Mouse (Mus musculus) liver, embryonic 11.5 days (tissue): ENCODE data around the gene Phf13. TPM values are rescaled to one million over a fixed set of nuclear protein-coding genes. Genes with fewer than 3 reads are reported as not detected.

Source experiments
- ATAC-seq: fragments of 200-750 bp; cut with Nextera tagmentation; replicated peaks from 2 replicates; pipeline ENCODE4 v1.8.0; 2017; ENCODE audit warnings: moderate number of reproducible peaks, mild to moderate bottlenecking, moderate TSS enrichment, moderate library complexity; ENCODE audit not compliant: low FRiP score
- DNase-seq: peaks from one replicate; pipeline ENCODE4 v3.0.0-alpha.2; 2017; ENCODE audit warnings: low spot score
- H3K27ac ChIP-seq: fragments of 300-500 bp; sonication (generic); 2 replicates; pipeline ENCODE4 v1.5.1; 2014; ENCODE audit warnings: mild to moderate bottlenecking, low read depth, low read length, control low read depth
- H3K27me3 ChIP-seq: fragments of 300-500 bp; sonication (generic); replicated peaks from 2 replicates; pipeline ENCODE4 v1.6.1; 2014; ENCODE audit warnings: low read length, mixed read lengths; ENCODE audit not compliant: control insufficient read depth, insufficient read depth
- H3K36me3 ChIP-seq: fragments of 300-500 bp; sonication (generic); 2 replicates; pipeline ENCODE4 v1.6.1; 2014; ENCODE audit warnings: mild to moderate bottlenecking, low read length, moderate library complexity, mixed read lengths; ENCODE audit not compliant: control insufficient read depth, insufficient read depth
- H3K4me1 ChIP-seq: fragments of 300-500 bp; sonication (generic); replicated peaks from 2 replicates; pipeline ENCODE4 v1.6.1; 2014; ENCODE audit warnings: low read length, mixed read lengths; ENCODE audit not compliant: control insufficient read depth, insufficient read depth
- H3K4me2 ChIP-seq: fragments of 300-500 bp; sonication (generic); 2 replicates; pipeline ENCODE4 v1.6.1; 2014; ENCODE audit warnings: mild to moderate bottlenecking, control low read depth, moderate library complexity
- H3K4me3 ChIP-seq: fragments of 300-500 bp; sonication (generic); 2 replicates; pipeline ENCODE4 v1.5.1; 2014; ENCODE audit warnings: low read depth, low read length, control low read depth
- H3K9ac ChIP-seq: fragments of 300-500 bp; sonication (generic); 2 replicates; pipeline ENCODE4 v1.6.1; 2014; ENCODE audit warnings: low read depth, low read length, control low read depth
- H3K9me3 ChIP-seq: fragments of 300-500 bp; sonication (generic); 2 replicates; pipeline ENCODE4 v1.6.1; 2016; ENCODE audit warnings: low read length, inconsistent platforms, mixed read lengths; ENCODE audit not compliant: control insufficient read depth
- WGBS: fragments of 180-500 bp; shearing (Covaris S2); extraction: QIAGEN DNeasy Blood & Tissue Kit; methylation state at CpG from one replicate; pipeline ENCODE4 v1.1.7; 2014; 5-methylcytosine and 5-hydroxymethylcytosine counted together
- polyA plus RNA-seq: library from polyadenylated mRNA; unstranded; fragments of >200 nt; fragmentation: Nextera tagmentation; extraction: Ambion mirVana; gene quantifications from 2 replicates; pipeline ENCODE4 v1.2.1, GENCODE M21; 2014

Phf13 gene
- polyA plus RNA-seq, 1 experiment from 2014 or later: 15.5 TPM

DNA sequence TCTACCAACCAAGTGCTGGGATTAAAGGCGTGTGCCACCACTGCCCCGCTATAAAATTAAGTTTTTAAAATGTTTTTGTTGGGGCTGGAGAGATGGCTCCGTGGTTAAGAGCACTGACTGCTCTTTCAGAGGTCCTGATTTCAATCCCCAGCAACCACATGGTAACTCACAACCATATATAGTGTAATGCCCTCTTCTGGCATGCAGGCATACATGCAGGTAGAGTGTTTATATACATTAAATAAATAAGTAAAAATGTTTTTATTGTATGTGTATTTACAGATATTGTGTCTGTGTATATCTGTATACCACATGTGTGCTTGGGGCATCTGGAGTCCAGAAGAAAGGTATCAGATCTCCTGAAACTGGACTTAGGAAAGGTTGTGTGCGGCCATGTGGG, 5.3 kb upstream of the Phf13 start:
- DNase-seq (no peak), ATAC-seq (no peak)
- WGBS: 65% methylated on average over 4 of the region's 4 CpGs
- peaks cover 7% of the 10 kb centered on the region; the same call in 1 of the 2 replicates for H3K4me1 ChIP-seq
- no peaks in the 10 kb centered on the region for H3K27me3 ChIP-seq
- no peak overlapping the region for H3K27ac ChIP-seq
- no peaks in the 10 kb centered on the region for H3K9me3 ChIP-seq
- H3K4me3 ChIP-seq: no peak overlapping the region
- H3K36me3 ChIP-seq: no peaks in the 10 kb centered on the region
- no peak overlapping the region for H3K9ac ChIP-seq
- H3K4me2 ChIP-seq: no peak overlapping the region

DNA sequence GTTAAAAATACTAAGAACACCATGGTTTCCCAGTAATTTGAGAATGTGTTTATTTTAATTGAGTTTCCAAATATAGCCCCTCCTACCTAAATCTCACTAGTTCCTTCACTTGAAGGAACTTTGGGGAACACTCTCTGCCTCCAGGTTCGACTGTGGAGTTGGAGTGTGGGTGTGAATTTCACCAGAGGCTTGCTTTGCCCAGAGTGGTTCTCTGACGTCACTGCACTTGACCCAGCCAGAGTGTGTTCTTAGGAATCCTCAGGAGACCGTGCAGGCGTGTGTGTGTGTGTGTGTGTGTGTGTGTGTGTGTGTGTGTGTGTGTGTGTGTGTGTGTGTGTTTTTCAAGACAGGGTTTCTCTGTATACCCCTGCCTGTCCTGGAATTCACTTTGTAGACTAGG, 4.8 kb upstream of the Phf13 start:
- ATAC-seq: no peak
- 60% methylated on average over 4 of the region's 4 CpGs for WGBS
- Histone ChIP-seq H3K9ac (no peak overlapping the region), H3K9me3 (no peaks in the 10 kb centered on the region), H3K4me2 (no peak overlapping the region), H3K36me3 (no peaks in the 10 kb centered on the region), H3K27me3 (no peaks in the 10 kb centered on the region), H3K27ac (no peak overlapping the region), H3K4me1 (peaks cover 7% of the 10 kb centered on the region; the same call in 1 of the 2 replicates), H3K4me3 (no peak overlapping the region)
- DNase-seq: no peak

DNA sequence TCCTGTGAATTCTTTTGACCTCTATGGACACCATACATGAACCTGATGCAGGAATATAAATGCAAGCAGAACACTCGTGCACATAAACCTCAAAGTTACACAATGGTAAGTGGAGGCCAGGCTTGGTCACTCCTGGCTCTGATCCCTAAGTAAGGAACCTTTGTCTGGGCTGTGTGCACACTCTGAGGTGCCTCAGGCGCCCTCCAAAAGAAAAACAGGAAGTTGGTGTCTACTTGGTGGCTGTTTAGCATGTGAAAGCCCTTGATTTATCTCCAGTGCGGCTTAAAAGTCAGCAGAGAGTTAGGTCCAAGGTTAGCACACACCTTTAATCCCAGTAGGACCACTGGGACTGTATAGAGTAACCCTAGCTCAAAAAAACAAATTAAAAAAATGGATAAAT, 3.4 kb upstream of the Phf13 start:
- no peaks in the 10 kb centered on the region for H3K9me3 ChIP-seq
- no peaks in the 10 kb centered on the region for H3K27me3 ChIP-seq
- ATAC-seq: no peak
- no peak overlapping the region for H3K4me2 ChIP-seq
- H3K36me3 ChIP-seq: no peaks in the 10 kb centered on the region
- no peak overlapping the region for H3K4me3 ChIP-seq
- no peak overlapping the region for H3K27ac ChIP-seq
- WGBS: 32% methylated on average over 3 of the region's 3 CpGs
- H3K9ac ChIP-seq: no peak overlapping the region
- no peak for DNase-seq
- peaks cover 12% of the 10 kb centered on the region for H3K4me1 ChIP-seq

DNA sequence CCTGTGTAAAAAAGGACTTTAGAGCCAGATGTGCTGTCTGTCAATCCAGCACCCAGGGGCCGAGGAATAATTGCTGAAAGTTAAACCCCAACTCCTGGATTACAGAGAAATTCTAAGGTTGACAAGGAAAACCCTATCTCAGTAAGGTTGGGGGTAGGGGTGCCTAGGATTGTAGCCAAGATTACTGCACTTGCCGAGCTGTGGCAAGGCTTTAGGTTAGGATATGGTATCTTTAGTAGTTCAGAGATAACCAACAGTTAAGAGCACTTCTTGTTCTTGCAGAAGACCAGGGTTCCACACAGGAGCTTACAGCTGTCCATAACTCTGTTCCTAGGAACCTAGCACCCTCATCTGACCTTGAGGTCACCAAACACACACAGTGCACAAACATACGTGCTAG, 1.6 kb upstream of the Phf13 start:
- WGBS: 50% methylated on average over 3 of the region's 3 CpGs
- H3K9me3 ChIP-seq: no peaks in the 10 kb centered on the region
- H3K4me3 ChIP-seq: no peak overlapping the region
- ATAC-seq: no peak
- no peaks in the 10 kb centered on the region for H3K27me3 ChIP-seq
- no peaks in the 10 kb centered on the region; the same call in 1 of the 2 replicates for H3K36me3 ChIP-seq
- H3K4me2 ChIP-seq: peak overlapping the region; percentile 97; the same call in 1 of the 2 replicates
- DNase-seq: no peak
- H3K27ac ChIP-seq: no peak overlapping the region
- peaks cover 19% of the 10 kb centered on the region for H3K4me1 ChIP-seq
- no peak overlapping the region for H3K9ac ChIP-seq

DNA sequence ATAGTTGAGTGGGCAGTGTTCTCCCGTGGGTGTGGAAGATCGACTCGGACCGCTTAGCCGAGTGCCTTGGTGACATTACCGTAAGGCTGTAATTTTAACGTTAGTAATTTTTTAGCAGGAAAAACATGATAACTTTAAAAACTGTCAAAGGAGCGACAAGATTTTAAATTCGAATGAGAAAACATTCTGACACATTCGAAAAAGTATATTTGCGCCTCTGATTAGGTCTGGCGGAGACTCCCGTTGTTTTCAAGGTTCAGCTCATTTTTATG, 829 bp upstream of the Phf13 start:
- Histone ChIP-seq H3K36me3 (peaks cover 4% of the 10 kb centered on the region), H3K27ac (peak overlapping the region; percentile 44), H3K27me3 (no peaks in the 10 kb centered on the region), H3K9me3 (no peaks in the 10 kb centered on the region), H3K4me3 (peak overlapping the region; percentile 81), H3K4me2 (peak overlapping the region; percentile 97), H3K9ac (peak overlapping the region; percentile 74), H3K4me1 (peaks cover 19% of the 10 kb centered on the region)
- DNase-seq (no peak), ATAC-seq (no peak)
- WGBS: 4% methylated on average over 13 of the region's 13 CpGs

DNA sequence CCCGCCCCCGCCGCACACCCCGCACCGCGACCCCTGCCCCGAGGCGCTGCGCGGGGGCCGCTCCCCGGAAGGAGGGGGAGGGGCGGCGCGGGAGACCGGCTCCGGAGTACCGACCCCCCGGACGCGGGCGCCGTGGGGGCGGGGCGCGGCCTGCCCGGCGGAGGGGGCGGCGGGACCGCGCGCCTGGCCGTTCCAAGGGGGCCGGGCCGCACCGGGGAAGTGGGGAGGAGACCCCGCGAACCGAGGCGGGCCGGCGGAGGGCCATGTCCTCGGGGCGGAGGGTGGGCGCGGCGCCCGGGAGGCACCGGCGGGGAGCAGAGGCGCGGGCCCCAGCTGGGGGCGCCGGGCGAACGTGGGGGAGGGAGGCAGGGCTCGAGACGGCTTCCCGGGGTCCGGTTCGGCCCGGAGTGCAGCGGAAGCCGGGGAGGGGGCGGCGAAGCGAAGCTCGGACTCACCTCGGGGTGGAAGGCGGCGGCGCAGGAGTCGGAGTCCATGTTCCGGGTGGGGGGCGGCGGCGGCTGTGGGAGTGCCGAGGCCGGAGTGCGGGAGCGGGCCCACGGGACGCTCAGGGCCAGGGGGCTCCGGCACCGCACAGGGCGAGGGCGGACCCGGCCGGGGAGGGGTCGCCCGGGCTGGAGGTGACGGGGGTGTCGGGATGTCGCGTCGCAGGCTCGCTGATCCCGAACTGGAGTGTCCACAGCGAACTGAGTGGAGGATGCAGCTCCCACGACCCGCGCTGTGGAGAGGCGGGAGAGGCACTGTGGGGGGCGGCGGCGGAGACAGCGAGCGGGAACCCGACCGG, 486 bp downstream of the Phf13 start:
- peak; percentile 9; the same call in 1 of the 2 replicates for ATAC-seq
- Histone ChIP-seq H3K4me1 (peaks cover 19% of the 10 kb centered on the region), H3K4me3 (peak overlapping the region; percentile 81), H3K36me3 (peaks cover 15% of the 10 kb centered on the region), H3K9me3 (no peaks in the 10 kb centered on the region), H3K4me2 (peak overlapping the region; percentile 97), H3K27ac (peak overlapping the region; percentile 75), H3K9ac (peak overlapping the region; percentile 88), H3K27me3 (no peaks in the 10 kb centered on the region)
- DNase-seq: no peak
- WGBS: 1% methylated on average over 99 of the region's 111 CpGs

DNA sequence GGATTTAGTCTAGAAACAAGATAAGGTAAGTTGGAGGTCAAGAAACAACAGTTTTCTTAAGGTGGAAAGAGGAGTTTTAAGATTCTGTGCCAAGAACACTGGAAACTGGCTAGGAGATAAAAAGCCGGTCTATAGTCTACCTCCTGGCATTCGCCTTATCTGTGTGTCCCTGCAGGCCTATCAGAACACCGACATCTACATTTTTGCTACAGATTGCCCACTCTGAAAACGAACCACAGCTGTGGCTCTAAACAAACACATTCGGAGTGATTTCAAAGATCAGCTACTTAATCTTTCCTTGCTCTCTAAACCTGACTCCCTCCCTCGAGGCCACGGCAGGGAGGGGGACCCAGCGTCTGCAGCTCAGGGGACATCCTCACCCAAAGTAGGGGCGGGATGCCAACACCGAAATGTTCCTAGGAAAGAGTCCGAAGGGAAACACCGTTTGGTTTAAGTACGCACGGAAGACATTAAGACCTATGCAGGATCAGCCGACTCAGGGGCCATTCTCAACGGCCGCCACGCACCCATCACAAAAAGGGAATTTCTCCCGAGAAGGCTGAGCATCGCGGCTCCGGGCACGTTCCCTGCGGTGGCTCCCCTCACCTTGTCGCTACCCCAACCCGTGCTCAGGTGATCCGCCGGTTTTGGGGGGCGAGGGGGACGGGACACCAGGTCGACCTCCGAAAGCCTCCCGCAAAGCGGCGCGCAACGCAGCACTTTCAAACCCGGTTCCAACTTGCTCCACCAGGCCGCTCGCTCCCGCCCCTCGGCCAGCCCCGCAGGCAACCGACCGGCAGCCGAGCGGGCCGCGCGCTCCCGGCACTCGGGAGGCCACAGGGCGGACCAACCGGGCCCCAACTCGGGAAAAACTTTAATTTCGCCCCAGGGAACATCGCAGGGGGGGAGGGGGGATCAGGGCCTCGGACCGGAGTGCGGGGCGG, 1.6 kb downstream of the Phf13 start:
- H3K4me3 ChIP-seq: peak overlapping the region; percentile 81
- 2% methylated on average over 61 of the region's 61 CpGs for WGBS
- H3K9me3 ChIP-seq: no peaks in the 10 kb centered on the region
- ATAC-seq (no peak), DNase-seq (peak; percentile 52)
- H3K27me3 ChIP-seq: no peaks in the 10 kb centered on the region
- H3K4me1 ChIP-seq: peaks cover 19% of the 10 kb centered on the region
- peak overlapping the region; percentile 75; the same call in 1 of the 2 replicates for H3K27ac ChIP-seq
- H3K4me2 ChIP-seq: peak overlapping the region; percentile 97
- H3K9ac ChIP-seq: peak overlapping the region; percentile 88
- H3K36me3 ChIP-seq: peaks cover 15% of the 10 kb centered on the region

DNA sequence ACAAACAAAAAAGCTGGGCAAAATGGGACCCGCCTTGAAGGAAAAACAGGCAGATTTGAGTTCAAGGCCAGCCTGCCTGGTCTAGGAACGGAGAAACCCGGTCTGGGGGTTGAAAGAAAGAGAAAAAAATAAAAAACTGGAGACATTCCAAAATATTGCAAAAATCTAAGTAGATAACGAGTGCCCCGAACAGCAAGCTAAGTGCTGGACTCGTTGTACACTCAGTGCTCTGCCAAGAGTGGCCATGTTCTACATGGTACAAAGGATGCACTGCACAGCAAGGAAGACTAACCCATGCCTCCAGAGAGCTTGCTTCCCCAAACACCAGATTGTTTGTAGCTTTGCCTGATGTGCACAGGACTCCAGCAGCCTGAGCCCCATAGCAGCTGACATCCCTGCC, 3.0 kb downstream of the Phf13 start:
- DNase-seq (no peak), ATAC-seq (no peak)
- 86% methylated on average over 6 of the region's 6 CpGs for WGBS
- no peak overlapping the region; the same call in 1 of the 2 replicates for H3K4me2 ChIP-seq
- no peaks in the 10 kb centered on the region for H3K27me3 ChIP-seq
- no peaks in the 10 kb centered on the region for H3K9me3 ChIP-seq
- H3K36me3 ChIP-seq: peaks cover 15% of the 10 kb centered on the region
- no peak overlapping the region for H3K27ac ChIP-seq
- peaks cover 26% of the 10 kb centered on the region for H3K4me1 ChIP-seq
- H3K4me3 ChIP-seq: no peak overlapping the region
- no peak overlapping the region for H3K9ac ChIP-seq
